Mouse (Mus musculus) neural tube, embryonic 11.5 days (tissue): ENCODE measurements around the gene Celf2. TPM values are rescaled to one million over a fixed set of nuclear protein-coding genes. Genes with fewer than 3 reads are reported as not detected.

Experiments
- ATAC-seq: fragments of 200-750 bp; cut with Nextera tagmentation; 2 replicates; pipeline ENCODE4 v1.8.0; 2017; ENCODE audit warnings: moderate number of reproducible peaks, mild to moderate bottlenecking, moderate TSS enrichment, moderate library complexity; ENCODE audit not compliant: insufficient read depth, low FRiP score, low TSS enrichment
- DNase-seq: peaks from one replicate; pipeline ENCODE4 v3.0.0-alpha.2; 2015; ENCODE audit warnings: low spot score
- H3K27ac ChIP-seq: fragments of 300-500 bp; sonication (generic); 2 replicates; pipeline ENCODE4 v1.5.1; 2014; ENCODE audit warnings: low read depth, mild to moderate bottlenecking, low read length
- H3K27me3 ChIP-seq: fragments of 300-500 bp; sonication (generic); 2 replicates; pipeline ENCODE4 v1.6.1; 2014; ENCODE audit warnings: mild to moderate bottlenecking, low read length, mixed read lengths; ENCODE audit not compliant: control insufficient read depth, insufficient read depth
- H3K36me3 ChIP-seq: fragments of 300-500 bp; sonication (generic); 2 replicates; pipeline ENCODE4 v1.6.1; 2014; ENCODE audit warnings: mild to moderate bottlenecking, low read length, moderate library complexity, mixed read lengths; ENCODE audit not compliant: control insufficient read depth, insufficient read depth
- H3K4me1 ChIP-seq: fragments of 300-500 bp; sonication (generic); 2 replicates; pipeline ENCODE4 v1.6.1; 2014; ENCODE audit warnings: low read length, mixed read lengths; ENCODE audit not compliant: control insufficient read depth, insufficient read depth
- H3K4me2 ChIP-seq: fragments of 300-500 bp; sonication (generic); 2 replicates; pipeline ENCODE4 v1.6.1; 2014; ENCODE audit warnings: low read depth, mild to moderate bottlenecking, moderate library complexity
- H3K4me3 ChIP-seq: fragments of 300-500 bp; sonication (generic); 2 replicates; pipeline ENCODE4 v1.5.1; 2014; ENCODE audit warnings: low read depth, low read length
- H3K9ac ChIP-seq: fragments of 300-500 bp; sonication (generic); 2 replicates; pipeline ENCODE4 v1.6.1; 2014; ENCODE audit warnings: mild to moderate bottlenecking, low read length
- H3K9me3 ChIP-seq: fragments of 300-500 bp; sonication (generic); 2 replicates; pipeline ENCODE4 v1.6.1; 2016; ENCODE audit warnings: low read length; ENCODE audit not compliant: control insufficient read depth
- WGBS: fragments of 180-500 bp; shearing (Covaris S2); extraction: QIAGEN DNeasy Blood & Tissue Kit; methylation state at CpG from one replicate; pipeline ENCODE4 v1.1.7; 2014; 5-methylcytosine and 5-hydroxymethylcytosine counted together
- polyA plus RNA-seq: library from polyadenylated mRNA; unstranded; fragments of >200 nt; fragmentation: Nextera tagmentation; extraction: Ambion mirVana; gene quantifications from 2 replicates; pipeline ENCODE4 v1.2.1, GENCODE M21; 2014

Celf2 gene
- polyA plus RNA-seq, 1 experiment from 2014 or later: 70.3 TPM

- Histone ChIP-seq H3K4me3 (no peak overlapping the region), H3K27ac (no peak overlapping the region), H3K36me3 (no peaks in the 10 kb centered on the region), H3K27me3 (no peaks in the 10 kb centered on the region), H3K9me3 (no peaks in the 10 kb centered on the region), H3K4me2 (no peak overlapping the region), H3K4me1 (no peaks in the 10 kb centered on the region), H3K9ac (no peak overlapping the region)
- 90% methylated on average over 4 of the region's 4 CpGs for WGBS
- ATAC-seq (no peak), DNase-seq (no peak)
These were observed 141.6 kb downstream of the Celf2 start for GRCm38 (mm10) chr2:7367738-7368137.

GRCm38 (mm10) chr2:7359557-7359956, 149.8 kb downstream of the Celf2 start:
- Histone ChIP-seq H3K36me3 (no peaks in the 10 kb centered on the region), H3K9me3 (no peaks in the 10 kb centered on the region), H3K27me3 (no peaks in the 10 kb centered on the region), H3K4me3 (no peak overlapping the region), H3K4me2 (no peak overlapping the region), H3K9ac (no peak overlapping the region), H3K4me1 (no peaks in the 10 kb centered on the region), H3K27ac (no peak overlapping the region)
- WGBS: 82% methylated on average over 5 of the region's 5 CpGs
- ATAC-seq (no peak), DNase-seq (no peak)

GRCm38 (mm10) chr2:7358816-7359215, 150.5 kb downstream of the Celf2 start:
- H3K27ac ChIP-seq: no peak overlapping the region
- no peaks in the 10 kb centered on the region for H3K4me1 ChIP-seq
- H3K9me3 ChIP-seq: no peaks in the 10 kb centered on the region
- H3K36me3 ChIP-seq: no peaks in the 10 kb centered on the region
- DNase-seq: no peak
- H3K4me3 ChIP-seq: no peak overlapping the region
- WGBS: 87% methylated on average over 3 of the region's 3 CpGs
- H3K4me2 ChIP-seq: no peak overlapping the region
- ATAC-seq: no peak
- no peak overlapping the region for H3K9ac ChIP-seq
- no peaks in the 10 kb centered on the region for H3K27me3 ChIP-seq

- no peak overlapping the region for H3K9ac ChIP-seq
- no peak overlapping the region for H3K4me2 ChIP-seq
- WGBS: 87% methylated on average over 5 of the region's 5 CpGs
- H3K4me3 ChIP-seq: no peak overlapping the region
- no peak overlapping the region for H3K27ac ChIP-seq
- no peak for ATAC-seq
- no peaks in the 10 kb centered on the region for H3K9me3 ChIP-seq
- no peaks in the 10 kb centered on the region for H3K36me3 ChIP-seq
- no peak for DNase-seq
- no peaks in the 10 kb centered on the region for H3K4me1 ChIP-seq
- no peaks in the 10 kb centered on the region for H3K27me3 ChIP-seq
These were observed 158.1 kb downstream of the Celf2 start for GRCm38 (mm10) chr2:7351234-7351633.

- WGBS: 84% methylated on average over 4 of the region's 4 CpGs
- DNase-seq (no peak), ATAC-seq (no peak)
- Histone ChIP-seq H3K27me3 (no peaks in the 10 kb centered on the region), H3K4me3 (no peak overlapping the region), H3K9ac (no peak overlapping the region), H3K27ac (no peak overlapping the region), H3K4me1 (no peaks in the 10 kb centered on the region), H3K9me3 (no peaks in the 10 kb centered on the region), H3K4me2 (no peak overlapping the region), H3K36me3 (no peaks in the 10 kb centered on the region)
These were observed 162.5 kb downstream of the Celf2 start for GRCm38 (mm10) chr2:7346703-7347461.

GRCm38 (mm10) chr2:7344951-7345350, 164.4 kb downstream of the Celf2 start:
- Histone ChIP-seq H3K4me3 (no peak overlapping the region), H3K4me2 (no peak overlapping the region), H3K9ac (no peak overlapping the region), H3K27me3 (no peaks in the 10 kb centered on the region), H3K27ac (no peak overlapping the region), H3K9me3 (no peaks in the 10 kb centered on the region), H3K4me1 (no peaks in the 10 kb centered on the region), H3K36me3 (no peaks in the 10 kb centered on the region)
- WGBS: 91% methylated on average over 2 of the region's 2 CpGs
- ATAC-seq (no peak), DNase-seq (no peak)

GRCm38 (mm10) chr2:7342911-7343478, 166.4 kb downstream of the Celf2 start:
- H3K9me3 ChIP-seq: no peaks in the 10 kb centered on the region
- H3K4me1 ChIP-seq: no peaks in the 10 kb centered on the region
- H3K27me3 ChIP-seq: no peaks in the 10 kb centered on the region
- H3K9ac ChIP-seq: no peak overlapping the region
- H3K4me3 ChIP-seq: no peak overlapping the region
- 75% methylated on average over 8 of the region's 8 CpGs for WGBS
- H3K36me3 ChIP-seq: no peaks in the 10 kb centered on the region
- no peak overlapping the region for H3K4me2 ChIP-seq
- DNase-seq (no peak), ATAC-seq (no peak)
- no peak overlapping the region for H3K27ac ChIP-seq

GRCm38 (mm10) chr2:7334846-7335245, 174.5 kb downstream of the Celf2 start:
- Histone ChIP-seq H3K27me3 (no peaks in the 10 kb centered on the region), H3K9ac (no peak overlapping the region), H3K4me1 (no peaks in the 10 kb centered on the region), H3K9me3 (no peaks in the 10 kb centered on the region), H3K4me3 (no peak overlapping the region), H3K36me3 (no peaks in the 10 kb centered on the region), H3K4me2 (no peak overlapping the region), H3K27ac (no peak overlapping the region)
- DNase-seq (no peak), ATAC-seq (no peak)
- 81% methylated on average over 2 of the region's 2 CpGs for WGBS
